Mouse (Mus musculus) cerebellum, adult 11 months (tissue): ENCODE measurements around the gene Rnf103.
"Not testable (repeated sequence)": the region's sequence is repeated elsewhere in the genome, so short reads cannot be mapped to it uniquely, and the experiment has no call there.

Experiments used
- DNase-seq: peaks from one replicate; pipeline ENCODE4 v3.0.0; 2022

The Rnf103 gene

DNA sequence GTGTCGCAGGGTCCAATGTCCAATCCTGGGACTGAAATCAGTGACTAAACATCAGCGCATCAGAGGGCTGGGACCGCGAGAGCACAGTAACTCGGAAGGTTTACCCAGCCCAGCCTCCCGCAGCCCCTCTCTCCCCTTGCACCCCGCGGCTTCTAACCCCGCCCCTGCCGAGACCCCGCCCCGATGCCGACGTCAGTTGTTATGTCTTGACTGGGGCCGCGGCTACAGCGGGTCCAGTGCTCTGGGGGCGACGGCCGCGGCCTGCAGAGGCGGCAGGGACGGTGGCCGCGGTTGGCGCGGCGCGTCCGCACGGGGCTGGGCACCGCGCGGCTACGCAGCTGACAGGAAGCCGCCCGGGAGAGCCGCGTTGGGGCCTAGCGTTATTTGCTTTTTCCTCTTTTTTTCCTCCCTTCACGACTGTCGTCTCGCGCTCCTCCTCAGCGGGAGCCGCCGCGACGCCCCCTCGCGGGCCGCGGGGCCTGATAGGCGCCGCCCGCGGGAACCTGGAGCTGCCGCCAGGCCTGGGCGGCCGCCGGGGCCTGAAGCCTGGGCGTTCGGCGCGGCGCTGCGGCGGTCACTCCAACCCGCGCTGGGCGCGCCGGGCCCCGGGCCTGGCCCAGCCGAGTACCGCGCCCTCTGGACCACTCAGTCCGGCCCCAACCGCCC lies at the start of gene Rnf103:
Rnf103 (plus strand) TSS at position 220 of the 666 bp plus-strand sequence.
- peak; percentile 90 for DNase-seq

DNA sequence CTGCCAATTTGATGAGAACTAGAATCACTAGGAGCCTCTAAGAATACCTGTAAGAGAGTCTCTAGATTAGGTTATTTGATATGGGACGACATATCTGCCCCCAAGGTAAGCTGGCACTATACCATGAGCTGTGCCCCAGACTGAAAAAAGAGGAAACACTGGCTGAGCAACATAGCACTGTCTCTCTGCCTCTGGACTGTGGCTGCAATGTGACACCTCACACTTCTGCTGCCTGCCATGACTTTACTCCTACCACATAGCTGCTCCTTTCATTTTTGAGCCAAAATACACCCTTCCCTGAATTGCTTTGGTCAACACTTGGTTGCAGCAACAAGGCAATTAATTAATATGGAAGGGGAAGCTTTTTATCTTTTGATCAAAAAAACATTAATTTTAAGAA lies 48.9 kb upstream of the Rnf103 start:
- DNase-seq: no peak

DNA sequence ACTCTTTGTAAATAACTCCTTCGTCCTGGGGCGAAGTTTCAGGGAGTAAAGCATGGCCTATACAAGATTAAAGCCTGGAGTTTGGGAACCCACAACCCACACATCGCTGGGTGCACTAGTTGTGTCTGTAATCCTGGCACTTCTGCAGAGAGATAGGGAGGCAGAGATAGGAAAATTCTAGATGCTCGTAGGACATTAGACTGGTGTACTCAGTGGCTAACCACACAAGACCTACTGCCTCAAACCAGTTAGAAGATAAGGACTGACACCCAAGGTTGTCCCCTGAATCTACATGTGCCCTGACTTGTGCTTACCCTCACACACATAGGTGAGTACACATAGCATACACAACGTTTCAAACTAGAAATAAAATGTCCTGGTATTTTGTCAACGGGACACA lies 48.1 kb upstream of the Rnf103 start:
- no peak for DNase-seq

DNA sequence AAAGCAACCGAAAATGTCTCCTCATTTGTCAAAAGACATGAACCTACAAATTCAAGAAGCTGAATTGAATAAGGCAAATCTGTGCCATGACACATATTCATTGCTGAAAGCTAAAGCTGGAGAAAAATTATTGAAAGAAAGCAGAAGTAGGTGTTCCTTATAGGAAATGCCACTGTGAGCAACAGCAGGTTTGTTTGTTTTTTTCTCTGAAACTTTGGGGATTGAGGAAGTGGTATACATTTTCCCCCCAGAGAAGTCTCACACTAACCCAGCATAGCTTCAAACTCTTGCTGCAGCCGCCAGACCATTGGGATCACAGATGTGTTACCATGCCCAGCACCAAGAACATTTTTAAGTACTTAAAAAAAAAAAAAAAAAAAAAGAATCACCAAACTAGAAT lies 40.9 kb upstream of the Rnf103 start:
- DNase-seq: no peak

DNA sequence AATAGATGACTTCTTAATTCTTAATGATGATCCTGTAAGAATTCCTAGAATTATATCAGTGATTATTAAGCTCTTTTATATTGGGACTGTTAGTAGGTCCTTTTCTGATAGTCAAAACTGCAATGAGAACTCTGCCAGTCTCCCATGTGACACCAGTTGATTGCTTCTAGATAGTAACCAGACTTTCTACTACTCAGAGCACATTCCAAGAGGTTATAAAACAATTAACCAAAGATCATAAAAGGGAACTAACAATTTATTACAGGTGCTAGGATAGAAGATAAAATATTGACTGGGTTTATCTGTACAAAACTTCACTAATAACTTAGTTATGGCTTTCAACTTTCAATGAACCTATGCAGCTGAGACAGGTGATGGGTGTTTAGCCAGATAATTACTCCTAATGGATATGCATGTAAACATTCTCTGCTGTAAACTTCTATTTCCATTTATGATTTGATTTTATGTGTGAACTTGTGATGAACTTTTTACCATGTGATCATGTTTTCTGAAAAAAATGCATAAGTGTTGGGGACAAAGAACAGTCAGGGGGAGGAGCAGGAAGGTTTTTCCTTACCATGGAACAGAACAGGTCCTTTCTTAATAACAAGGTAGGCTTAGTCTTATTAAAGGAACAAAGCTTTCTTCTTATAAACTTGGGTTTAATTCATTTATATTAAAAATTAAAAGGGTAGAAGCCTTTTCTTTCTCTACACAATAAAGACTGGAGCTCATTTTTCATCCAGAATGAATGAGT lies 39.5 kb upstream of the Rnf103 start:
- not testable (repeated sequence) for DNase-seq

DNA sequence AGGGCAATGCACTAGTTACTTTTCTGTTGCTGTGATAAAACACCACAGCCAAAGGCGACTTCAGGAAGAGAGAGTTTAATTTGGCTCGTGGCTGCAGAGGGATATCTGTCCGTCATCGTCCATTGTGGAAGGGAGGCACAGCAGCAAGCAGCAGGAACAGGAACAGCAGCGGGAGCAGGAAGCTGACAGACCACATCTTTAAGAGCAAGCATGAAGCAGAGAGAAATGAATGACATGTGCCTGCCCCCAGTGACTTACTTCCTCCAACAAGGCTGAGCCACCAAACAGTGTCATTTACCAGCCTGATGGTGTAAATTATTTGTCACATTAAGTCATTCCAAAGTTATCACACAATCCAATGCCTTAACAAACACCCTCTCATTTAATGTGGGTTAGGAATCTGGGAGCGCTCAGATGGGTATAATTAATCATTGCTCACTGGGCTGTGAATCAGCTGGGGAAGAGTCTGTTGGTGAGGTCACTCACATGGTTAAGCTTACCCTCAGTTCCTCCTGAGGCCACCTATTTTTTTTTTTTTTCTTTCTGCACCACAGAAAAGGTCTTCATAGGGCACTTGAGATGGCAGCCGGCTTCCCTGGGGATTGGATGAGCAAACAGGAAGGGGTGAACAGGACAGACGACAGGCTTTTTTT lies 35.6 kb upstream of the Rnf103 start:
- DNase-seq: no peak

DNA sequence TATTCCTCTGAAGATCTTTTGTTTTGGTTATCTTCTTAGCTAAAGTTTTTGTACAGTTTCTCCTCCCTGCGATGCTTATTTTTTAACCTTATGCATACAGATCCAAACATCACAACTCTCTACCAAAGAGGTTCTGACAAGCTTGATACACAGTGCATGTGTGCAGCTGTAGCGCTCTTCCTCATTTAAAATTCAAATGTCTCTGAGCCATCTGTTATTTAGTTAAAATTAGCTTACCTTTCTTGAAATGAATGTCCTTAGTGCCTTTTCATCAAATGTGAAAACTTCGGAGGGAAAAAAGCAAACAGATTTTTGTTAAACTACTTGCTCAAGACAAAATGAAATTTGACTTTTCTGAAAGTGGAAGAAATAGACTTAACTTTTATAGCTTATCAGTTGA lies 28.5 kb upstream of the Rnf103 start:
- no peak for DNase-seq

DNA sequence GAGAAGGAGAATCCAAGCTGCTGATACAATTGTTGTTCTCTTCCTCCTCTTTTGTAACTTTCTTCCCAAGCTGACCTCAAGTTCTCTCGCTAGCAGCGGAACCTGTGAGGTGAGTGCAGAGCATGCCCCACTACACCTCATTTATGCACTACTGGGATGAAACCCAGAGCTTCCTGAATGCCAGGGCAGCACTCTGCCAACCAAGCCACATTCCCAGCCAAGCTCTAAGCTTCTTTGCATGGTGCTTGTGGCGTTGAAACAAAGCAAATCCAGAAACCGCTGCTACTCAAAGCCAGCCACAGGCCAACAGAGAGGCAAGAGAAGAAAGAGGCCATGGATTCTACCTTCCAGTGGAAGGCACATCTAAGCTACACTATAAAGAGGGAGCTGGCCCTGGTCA lies 25.9 kb upstream of the Rnf103 start:
- DNase-seq: no peak

DNA sequence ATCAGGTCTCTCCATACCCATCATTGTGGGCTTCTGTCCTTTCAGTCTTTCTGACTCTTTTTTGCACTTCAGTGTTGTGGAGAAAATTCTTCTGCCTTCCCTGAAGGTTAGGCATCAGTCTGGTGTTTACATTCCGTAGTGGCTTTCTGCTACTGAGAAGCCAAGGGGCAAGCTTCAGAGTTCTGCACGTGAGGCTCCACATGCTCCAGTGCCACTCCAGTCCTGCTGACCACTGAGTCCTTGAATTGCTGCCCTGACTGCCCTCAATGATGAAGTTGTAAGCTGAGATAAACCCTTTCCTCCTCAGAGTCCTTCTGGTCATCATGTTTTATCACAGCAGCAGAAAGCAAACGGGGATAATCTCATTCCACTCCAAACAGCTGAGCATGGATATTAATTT lies 24.4 kb upstream of the Rnf103 start:
- DNase-seq: no peak

DNA sequence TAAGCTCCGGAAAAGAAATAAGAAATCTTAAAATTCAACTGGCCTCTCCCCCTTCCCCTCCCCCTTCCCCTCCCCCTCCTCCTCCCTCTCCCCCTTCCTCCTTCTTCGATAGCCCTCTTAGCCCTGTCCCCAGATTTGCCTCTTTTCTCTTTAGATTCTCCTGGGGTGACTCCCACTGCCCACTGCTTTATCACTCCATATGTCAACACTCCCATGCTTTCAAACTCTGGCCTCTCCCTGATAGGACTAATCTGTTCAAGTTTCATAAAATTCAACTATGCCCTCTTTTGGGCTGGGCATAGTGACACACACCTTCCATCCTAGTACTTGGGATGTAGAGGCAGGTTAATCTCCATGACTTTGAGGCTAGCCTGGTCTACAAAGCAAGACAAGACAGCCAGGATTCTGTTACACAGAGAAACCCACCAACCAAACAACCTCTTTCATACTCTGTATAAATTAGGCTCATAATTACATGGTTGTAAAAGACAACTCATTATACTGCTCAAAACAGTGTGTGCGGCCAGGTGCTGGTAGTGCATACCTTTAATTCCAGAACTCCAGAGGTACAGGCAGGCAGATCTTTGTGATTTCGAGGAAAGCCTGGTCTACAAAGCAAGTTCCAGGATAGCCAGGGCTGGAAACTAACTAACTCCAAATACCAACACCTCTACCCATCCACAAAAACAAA lies 21.7 kb upstream of the Rnf103 start:
- DNase-seq: no peak

DNA sequence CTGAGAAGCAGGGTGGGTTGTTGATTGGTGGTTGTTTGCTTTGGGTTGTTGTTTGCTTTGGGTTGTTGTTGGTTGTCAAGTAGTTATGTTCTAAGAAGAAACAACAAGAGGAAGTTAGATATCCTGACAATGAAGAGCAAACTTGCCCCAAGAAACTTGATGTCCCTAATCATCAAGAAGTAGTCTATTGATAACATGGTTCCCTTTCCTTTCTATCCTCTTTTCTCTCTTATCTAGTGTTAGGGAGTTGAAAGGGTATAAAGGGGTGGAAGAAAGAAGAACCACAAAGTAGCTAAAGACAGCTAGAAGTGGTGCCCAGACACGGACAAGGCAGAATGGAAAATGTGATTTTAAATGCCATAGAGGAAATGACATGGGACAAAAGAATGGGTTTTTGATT lies 20.9 kb upstream of the Rnf103 start:
- no peak for DNase-seq

DNA sequence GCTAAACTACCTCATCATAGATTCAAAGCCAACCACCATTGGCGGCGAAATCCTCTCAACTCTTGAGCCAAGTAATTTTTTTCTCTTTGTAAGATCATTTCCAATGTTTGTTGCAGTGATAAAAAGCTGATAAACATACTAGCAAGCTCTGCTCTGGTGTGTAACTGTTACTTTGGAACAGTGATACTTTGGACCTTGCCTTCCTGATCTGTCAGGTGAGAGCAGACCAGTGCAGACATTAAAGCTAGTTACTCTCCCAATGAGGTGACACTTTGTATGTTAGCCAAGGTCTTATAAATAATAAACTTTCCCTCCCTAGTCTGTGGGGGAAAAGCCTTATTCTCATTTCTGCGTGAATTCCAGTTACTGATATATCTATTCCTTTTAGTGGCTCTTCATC lies 18.1 kb upstream of the Rnf103 start:
- DNase-seq: no peak

DNA sequence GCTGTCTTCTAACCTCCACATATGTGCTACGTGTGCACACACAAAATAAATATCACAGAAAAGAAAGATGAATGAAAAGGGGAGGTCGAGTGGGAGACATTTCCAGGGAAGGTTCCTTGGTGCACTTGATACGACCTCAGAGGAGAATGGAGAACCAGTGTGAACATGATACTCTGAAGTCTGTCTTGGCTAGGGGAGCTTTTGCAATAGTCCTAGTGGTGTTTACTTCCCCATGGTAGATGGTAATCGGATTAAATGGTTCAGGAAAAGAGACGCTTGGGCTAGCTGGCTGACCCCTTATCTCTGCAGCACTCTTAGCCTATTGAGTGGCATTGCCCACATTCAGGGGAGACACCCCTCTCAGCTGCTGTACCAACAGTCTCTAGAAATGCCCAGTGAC lies 16.9 kb upstream of the Rnf103 start:
- DNase-seq: no peak

DNA sequence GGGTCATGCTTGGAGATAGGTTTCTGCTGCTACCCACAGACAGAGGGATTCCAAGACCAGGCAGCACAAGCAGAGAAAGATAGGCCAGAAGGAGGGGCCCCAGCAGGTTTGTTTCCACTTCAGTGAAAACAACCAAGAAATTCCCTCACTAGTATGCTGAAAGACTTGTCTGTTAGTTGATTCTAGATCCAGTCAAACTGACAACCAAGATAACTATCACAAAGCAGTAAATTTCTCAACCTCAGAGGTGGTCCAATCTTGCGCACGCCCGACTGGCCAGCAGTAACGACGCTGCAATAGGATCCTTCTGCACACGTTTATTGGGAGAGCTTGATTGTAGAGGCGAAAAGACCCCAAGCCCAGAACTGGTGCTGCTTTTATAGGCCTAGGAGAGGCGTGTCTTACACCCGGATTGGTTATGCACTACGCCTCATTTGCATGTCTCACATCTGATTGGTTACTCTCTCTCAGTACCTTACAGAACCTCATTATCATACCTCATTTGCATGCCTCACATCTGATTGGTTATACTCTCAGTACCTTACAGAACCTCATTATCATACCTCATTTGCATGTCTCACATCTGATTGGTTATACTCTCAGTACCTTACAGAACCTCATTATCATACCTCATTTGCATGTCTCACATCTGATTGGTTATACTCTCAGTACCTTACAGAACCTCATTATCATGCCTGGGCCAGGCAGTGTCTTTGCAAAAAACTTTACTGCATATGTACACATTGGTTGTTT lies 14.7 kb upstream of the Rnf103 start:
- DNase-seq: not testable (repeated sequence)

DNA sequence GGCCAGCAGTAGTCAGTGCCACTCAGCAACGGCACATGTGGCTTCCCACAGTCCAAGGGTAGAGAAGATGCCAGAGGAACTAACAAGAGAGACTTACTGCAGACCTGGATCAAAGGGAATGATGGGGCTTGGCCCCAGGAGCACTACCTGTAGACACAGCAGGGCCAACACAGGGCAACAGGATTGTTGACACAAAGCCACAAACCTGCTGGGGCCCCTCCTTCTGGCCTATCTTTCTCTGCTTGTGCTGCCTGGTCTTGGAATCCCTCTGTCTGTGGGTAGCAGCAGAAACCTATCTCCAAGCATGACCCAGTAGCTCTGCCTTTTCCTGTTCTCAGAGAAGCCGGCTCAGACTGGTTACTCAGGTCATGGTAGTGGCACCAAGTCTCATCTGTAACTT lies 14.1 kb upstream of the Rnf103 start:
- DNase-seq: not testable (repeated sequence)

DNA sequence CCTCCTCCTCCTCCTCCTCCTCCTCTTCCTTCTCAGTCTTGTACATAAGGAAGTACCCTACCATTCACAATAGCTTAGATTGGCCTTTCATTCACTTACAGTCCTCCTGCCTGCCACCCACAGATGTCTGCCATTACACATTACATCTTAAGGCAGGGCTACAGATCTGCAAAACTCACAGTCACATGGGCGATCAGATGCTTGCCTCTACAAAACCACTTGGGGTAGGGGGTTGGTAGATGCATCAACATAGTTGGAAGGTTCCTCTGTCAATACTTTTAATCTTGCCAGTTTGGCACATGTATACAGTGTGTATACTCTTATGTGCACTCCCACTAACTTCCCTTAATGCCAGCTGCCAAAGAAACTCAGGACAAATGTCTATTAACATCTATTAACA lies 13.6 kb upstream of the Rnf103 start:
- no peak for DNase-seq

DNA sequence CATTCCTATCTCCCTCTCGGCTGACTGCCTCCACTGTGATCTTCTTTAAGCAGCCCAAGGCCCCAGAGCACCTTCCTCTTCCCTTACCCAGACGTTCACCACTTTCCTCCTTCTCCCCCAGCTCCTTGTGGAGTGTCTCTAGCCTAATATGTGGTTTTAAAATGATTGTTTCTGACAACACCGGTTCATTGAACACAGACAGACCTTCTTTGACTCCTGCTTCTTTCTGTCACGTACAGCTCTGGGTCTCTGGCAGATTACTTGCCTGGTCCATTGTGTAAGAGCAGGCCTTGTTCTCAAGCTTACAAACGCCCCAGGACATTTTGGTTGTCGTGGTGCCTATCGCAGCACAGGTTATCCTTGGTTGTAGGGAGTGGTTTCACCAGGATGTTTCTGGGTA lies 12.6 kb upstream of the Rnf103 start:
- no peak for DNase-seq

DNA sequence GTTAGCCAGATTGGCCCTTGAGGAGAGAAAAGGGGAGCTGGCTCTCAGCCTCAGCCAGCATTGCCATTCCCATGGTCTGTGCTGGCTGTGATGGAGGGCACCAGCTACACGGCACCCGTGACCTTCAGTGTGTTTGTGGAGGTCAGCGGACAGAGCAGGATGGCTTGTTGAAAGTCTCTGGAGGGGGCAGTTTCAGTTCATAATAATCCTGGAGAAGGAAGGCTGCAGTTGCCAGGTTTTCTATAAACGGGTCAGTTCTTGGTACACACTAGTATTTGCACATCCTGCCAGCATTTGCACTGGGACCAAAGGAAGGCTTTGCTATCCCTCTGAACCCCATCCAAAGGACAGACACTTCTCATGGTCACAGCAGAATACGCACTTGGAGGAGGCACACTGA lies 8.4 kb upstream of the Rnf103 start:
- DNase-seq: no peak

DNA sequence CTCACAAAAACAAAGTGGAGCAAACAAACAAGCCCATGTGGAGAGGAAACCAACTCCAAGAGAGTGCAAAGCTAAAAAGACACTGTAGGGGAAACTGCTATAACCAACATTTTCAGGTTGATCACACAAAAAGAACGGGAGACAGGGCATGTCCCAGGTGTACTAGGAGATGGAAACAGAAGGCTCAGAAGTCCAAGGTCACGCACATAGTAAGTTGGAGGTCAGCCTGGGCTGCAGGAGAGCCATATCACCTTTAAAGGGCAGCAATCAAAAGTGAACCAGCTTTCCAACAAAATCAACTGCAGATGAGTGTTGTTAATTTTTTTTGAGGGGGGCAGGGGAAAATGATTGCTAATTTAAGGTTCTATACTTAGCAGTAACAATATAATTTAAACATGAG lies 7.5 kb upstream of the Rnf103 start:
- DNase-seq: no peak

DNA sequence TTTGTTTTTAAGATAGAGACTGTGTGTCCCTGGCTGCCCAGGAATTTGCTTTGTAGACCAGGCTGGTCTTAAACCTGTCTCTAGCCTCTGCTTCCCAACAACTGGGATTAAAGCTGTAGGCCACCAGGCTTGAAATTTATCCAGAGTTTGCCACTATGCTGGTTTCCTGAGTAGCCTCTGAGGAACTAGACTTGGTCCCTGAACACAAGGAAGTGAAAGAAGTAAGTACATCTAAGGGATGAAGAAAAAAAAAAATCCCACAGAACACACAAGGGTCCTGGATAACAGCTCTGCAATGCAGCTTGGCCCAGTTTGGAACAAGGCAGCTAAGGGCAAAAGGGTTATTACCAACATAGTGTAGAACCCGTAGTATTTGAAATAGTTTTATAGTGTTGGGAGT lies 6.8 kb upstream of the Rnf103 start:
- no peak for DNase-seq

DNA sequence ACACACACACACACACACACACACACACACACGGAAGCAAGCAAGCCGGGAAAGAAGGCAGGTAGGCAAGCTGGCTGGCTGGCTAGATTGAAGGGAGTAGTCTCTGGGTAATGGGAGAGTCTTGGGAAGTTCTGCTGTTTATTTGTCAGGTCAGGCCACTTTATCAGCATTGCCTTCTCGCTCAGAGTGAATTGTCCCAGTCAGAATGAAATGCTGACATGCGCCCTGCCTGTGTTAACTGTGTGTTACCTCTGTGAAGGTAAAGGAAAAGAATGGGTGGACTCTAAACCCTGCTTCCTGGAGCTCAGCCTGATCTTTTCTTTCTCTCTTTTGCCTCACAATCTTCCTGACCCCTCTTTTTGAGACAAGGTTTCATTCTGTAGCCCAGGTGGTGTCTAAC lies 5.7 kb upstream of the Rnf103 start:
- no peak for DNase-seq

DNA sequence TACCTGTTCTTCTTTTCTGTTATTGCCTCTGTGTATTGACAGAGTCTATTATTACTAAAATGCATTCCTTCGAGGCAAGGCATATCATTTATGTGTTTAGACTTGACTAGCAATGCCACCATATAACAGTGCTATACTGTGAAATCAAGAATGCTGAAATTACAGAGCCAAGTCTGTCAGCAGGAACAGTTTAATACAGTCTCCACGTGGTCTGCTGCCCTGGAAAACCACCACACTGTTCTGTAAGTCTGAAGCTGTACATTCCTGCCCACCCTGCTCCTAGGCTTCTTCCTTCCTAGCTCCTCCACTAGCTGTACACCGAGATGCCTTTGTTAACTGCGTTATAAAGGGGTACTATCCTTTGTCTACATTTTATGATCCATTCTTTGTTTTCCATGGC lies 1.6 kb upstream of the Rnf103 start:
- no peak for DNase-seq
